Mouse (Mus musculus) kidney, postnatal 0 days (tissue): ENCODE measurements at regions not wholly inside any gene's neighbourhood (a gene's known extent, or its start where the extent isn't known, plus 50 kb on each side); places are given as distances from the start of the nearest gene placed in this dataset.
"Not testable (repeated sequence)": the region's sequence is repeated elsewhere in the genome, so short reads cannot be mapped to it uniquely, and the experiment has no call there.

Experiments
- ATAC-seq: fragments of 200-750 bp; cut with Nextera tagmentation; replicated peaks from 2 replicates; pipeline ENCODE4 v1.8.0; 2017; ENCODE audit warnings: low read depth, moderate number of reproducible peaks, moderate TSS enrichment, moderate library complexity; ENCODE audit not compliant: low FRiP score
- DNase-seq: peaks from one replicate; pipeline ENCODE4 v3.0.0-alpha.2; 2016; ENCODE audit warnings: low spot score
- H3K27ac ChIP-seq: fragments of 300-500 bp; sonication (generic); 2 replicates; pipeline ENCODE4 v1.5.1; 2014; ENCODE audit warnings: mild to moderate bottlenecking
- H3K27me3 ChIP-seq: fragments of 300-500 bp; sonication (generic); 2 replicates; pipeline ENCODE4 v1.6.1; 2014; ENCODE audit warnings: low read length, mixed read lengths; ENCODE audit not compliant: insufficient read depth
- H3K36me3 ChIP-seq: fragments of 300-500 bp; sonication (generic); 2 replicates; pipeline ENCODE4 v1.6.1; 2014; ENCODE audit warnings: low read length, mixed read lengths; ENCODE audit not compliant: insufficient read depth
- H3K4me1 ChIP-seq: fragments of 300-500 bp; sonication (generic); replicated peaks from 2 replicates; pipeline ENCODE4 v1.6.1; 2014; ENCODE audit warnings: antibody characterized with exemption, low read length, mixed read lengths; ENCODE audit not compliant: insufficient read depth
- H3K4me2 ChIP-seq: fragments of 300-500 bp; sonication (generic); 2 replicates; pipeline ENCODE4 v1.6.1; 2014; ENCODE audit warnings: mild to moderate bottlenecking, low read length, moderate library complexity, mixed read lengths
- H3K4me3 ChIP-seq: fragments of 300-500 bp; sonication (generic); replicated peaks from 2 replicates; pipeline ENCODE4 v1.5.1; 2014; ENCODE audit warnings: low read depth, low read length
- H3K9ac ChIP-seq: fragments of 300-500 bp; sonication (generic); 2 replicates; pipeline ENCODE4 v1.6.1; 2014; ENCODE audit warnings: low read depth, low read length
- H3K9me3 ChIP-seq: fragments of 300-500 bp; sonication (generic); replicated peaks from 2 replicates; pipeline ENCODE4 v1.6.1; 2016; ENCODE audit warnings: low read length, inconsistent platforms, mixed read lengths
- CTCF ChIP-seq: IDR thresholded peaks from 2 replicates; pipeline ENCODE4 v1.5.1; 2016; ENCODE audit warnings: antibody characterized with exemption, low read depth, mild to moderate bottlenecking, moderate library complexity
- WGBS: fragments of 180-500 bp; shearing (Covaris S2); extraction: QIAGEN DNeasy Blood & Tissue Kit; methylation state at CpG from one replicate; pipeline ENCODE4 v1.1.7; 2014; 5-methylcytosine and 5-hydroxymethylcytosine counted together

DNA sequence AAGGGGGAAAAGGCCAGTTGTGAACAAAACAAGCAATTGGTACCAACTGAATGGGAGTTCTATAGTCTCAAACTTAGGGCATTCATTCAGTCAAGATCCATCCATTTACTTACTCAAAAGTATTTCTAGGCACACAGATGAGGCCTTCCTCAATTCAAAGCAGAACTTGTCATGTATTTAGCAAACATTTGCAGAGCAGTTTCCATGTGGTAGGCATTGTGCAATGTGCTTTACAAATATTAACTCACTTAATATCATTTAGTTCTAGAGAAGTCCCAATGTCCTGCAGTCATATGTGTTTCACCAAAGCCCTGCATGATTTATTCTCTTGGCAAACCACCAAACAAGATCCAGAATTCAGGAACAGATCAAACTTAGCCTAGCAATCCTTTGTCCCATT lies 148.8 kb upstream of the Rps6ka3 start:
- H3K36me3 ChIP-seq = no peaks in the 10 kb centered on the region
- H3K4me3 ChIP-seq = no peak overlapping the region
- DNase-seq (no peak), ATAC-seq (no peak)
- H3K27ac ChIP-seq = no peak overlapping the region
- no peak overlapping the region for H3K4me2 ChIP-seq
- TF ChIP-seq CTCF = no peak
- H3K27me3 ChIP-seq = no peaks in the 10 kb centered on the region
- no peaks in the 10 kb centered on the region for H3K9me3 ChIP-seq
- no peak overlapping the region for H3K9ac ChIP-seq
- H3K4me1 ChIP-seq = no peaks in the 10 kb centered on the region

DNA sequence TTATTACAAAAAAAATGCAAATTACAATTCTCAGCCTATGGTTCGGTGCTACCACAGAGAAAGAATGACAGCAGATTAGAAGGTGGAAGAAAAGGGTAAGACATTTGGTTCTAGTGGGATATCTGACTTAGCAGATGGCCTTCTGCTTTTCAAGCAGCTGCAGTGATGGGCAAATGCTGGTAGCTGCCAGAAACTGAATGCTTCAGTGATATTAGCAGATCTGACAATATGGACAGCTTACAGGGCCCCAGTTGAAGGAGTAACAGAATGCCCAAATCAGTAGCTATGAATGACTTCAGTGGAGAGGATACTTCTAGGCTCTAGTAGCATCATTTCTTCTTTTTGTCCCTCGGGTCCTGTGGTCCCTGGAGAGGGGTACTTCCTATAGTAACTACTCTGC lies 143.9 kb upstream of the Rps6ka3 start:
- TF ChIP-seq CTCF = no peak
- ATAC-seq (no peak), DNase-seq (no peak)
- H3K4me3 ChIP-seq = no peak overlapping the region
- H3K9ac ChIP-seq = no peak overlapping the region
- no peaks in the 10 kb centered on the region for H3K36me3 ChIP-seq
- WGBS = 58% methylated on average over 2 of the region's 2 CpGs
- no peaks in the 10 kb centered on the region for H3K9me3 ChIP-seq
- no peaks in the 10 kb centered on the region for H3K27me3 ChIP-seq
- H3K4me2 ChIP-seq = no peak overlapping the region
- H3K27ac ChIP-seq = no peak overlapping the region
- no peaks in the 10 kb centered on the region for H3K4me1 ChIP-seq

- 62% methylated on average over 3 of the region's 3 CpGs for WGBS
- H3K27ac ChIP-seq = no peak overlapping the region
- H3K4me3 ChIP-seq = no peak overlapping the region
- TF ChIP-seq CTCF = no peak
- no peaks in the 10 kb centered on the region for H3K9me3 ChIP-seq
- DNase-seq (no peak), ATAC-seq (no peak)
- no peaks in the 10 kb centered on the region for H3K36me3 ChIP-seq
- no peak overlapping the region for H3K9ac ChIP-seq
- H3K4me2 ChIP-seq = no peak overlapping the region
- no peaks in the 10 kb centered on the region for H3K27me3 ChIP-seq
- no peaks in the 10 kb centered on the region for H3K4me1 ChIP-seq
Observed at GRCm38 (mm10) chrX:159072647-159073046, 137.5 kb upstream of the Rps6ka3 start.

DNA sequence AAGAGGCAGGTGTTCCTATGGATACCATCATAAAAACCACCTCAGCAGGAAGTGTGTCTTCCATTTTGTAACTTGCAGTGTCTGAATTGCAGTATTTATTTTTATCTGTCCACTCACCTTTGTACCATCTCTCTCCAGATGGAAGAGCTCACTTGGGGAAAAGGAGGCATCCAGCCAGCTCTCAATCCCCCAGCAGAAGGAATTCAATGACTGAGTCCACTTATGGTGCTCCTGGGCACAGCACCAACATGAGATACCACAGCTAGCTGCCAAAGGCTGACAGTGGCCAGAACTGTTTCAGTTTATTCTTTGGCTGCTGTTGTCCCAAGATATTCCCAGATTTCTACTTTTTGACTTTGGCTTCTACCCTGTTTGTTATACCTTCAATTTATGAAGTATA lies 136.6 kb upstream of the Rps6ka3 start:
- Histone ChIP-seq H3K27me3 (no peaks in the 10 kb centered on the region), H3K36me3 (no peaks in the 10 kb centered on the region), H3K27ac (no peak overlapping the region), H3K9me3 (no peaks in the 10 kb centered on the region), H3K4me1 (no peaks in the 10 kb centered on the region), H3K4me3 (no peak overlapping the region), H3K9ac (no peak overlapping the region), H3K4me2 (no peak overlapping the region)
- ATAC-seq = no peak
- DNase-seq = no peak
- TF ChIP-seq CTCF = no peak

DNA sequence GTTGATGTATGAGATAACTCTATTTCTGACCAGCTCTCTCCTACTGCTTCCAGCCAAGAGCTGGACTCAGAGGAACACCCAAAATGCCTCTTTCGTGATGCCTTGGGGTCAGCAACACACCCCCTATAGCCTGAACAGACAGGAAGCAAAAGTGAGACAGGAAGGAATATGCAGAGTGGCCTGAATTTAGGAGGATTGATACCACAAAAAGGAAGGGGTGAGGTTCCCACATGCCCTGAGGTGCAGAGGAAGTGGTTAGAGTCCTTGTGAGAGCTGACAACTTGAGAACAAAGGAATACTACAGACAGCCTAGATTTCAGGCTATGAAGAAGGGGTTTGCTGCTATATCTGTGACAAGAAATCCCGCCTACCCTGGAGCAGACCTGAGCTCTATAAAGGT lies 129.6 kb upstream of the Rps6ka3 start:
- no peak for TF ChIP-seq CTCF
- H3K9ac ChIP-seq = no peak overlapping the region
- no peaks in the 10 kb centered on the region for H3K4me1 ChIP-seq
- ATAC-seq (no peak), DNase-seq (no peak)
- no peaks in the 10 kb centered on the region for H3K36me3 ChIP-seq
- H3K4me2 ChIP-seq = no peak overlapping the region
- H3K4me3 ChIP-seq = no peak overlapping the region
- 71% methylated on average over 2 of the region's 2 CpGs for WGBS
- H3K27ac ChIP-seq = no peak overlapping the region
- H3K9me3 ChIP-seq = no peaks in the 10 kb centered on the region
- H3K27me3 ChIP-seq = no peaks in the 10 kb centered on the region

- not testable (repeated sequence) for H3K4me1 ChIP-seq, H3K4me2 ChIP-seq, H3K9me3 ChIP-seq, H3K36me3 ChIP-seq, H3K27me3 ChIP-seq, H3K27ac ChIP-seq, H3K9ac ChIP-seq, H3K4me3 ChIP-seq, DNase-seq, ATAC-seq
- 94% methylated on average over 6 of the region's 6 CpGs for WGBS
Observed at GRCm38 (mm10) chrX:159110651-159111050, 99.5 kb upstream of the Rps6ka3 start.

DNA sequence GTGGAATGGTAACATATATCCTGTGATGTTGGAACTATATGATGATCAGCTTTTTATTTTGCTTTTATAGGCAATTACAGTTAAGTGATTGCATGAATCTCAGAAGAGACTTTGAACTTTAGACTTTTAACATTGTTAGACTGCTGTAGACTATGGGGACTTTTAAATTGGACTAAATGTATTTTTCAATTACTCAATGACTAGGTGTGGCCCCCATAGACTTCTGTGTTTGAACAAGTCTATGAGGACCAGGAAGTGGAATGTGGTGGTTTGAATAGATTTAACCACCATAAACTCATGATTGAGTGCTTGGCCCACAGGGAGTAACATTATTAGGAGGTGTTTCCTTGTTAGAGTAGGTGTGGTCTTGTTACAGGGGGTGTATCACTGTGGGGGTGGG lies 93.9 kb upstream of the Rps6ka3 start:
- Histone ChIP-seq H3K4me3 (no peak overlapping the region), H3K27ac (no peak overlapping the region), H3K9me3 (no peaks in the 10 kb centered on the region), H3K4me1 (no peaks in the 10 kb centered on the region), H3K4me2 (no peak overlapping the region), H3K36me3 (no peaks in the 10 kb centered on the region), H3K9ac (no peak overlapping the region), H3K27me3 (no peaks in the 10 kb centered on the region)
- no peak for ATAC-seq
- TF ChIP-seq CTCF = no peak
- no peak for DNase-seq
